ENCODE assay signal across 13 mouse cellular contexts in genomic region chr13:55527834-55528772, GRCm38 (mm10). TPM values are rescaled to one million over a fixed set of nuclear protein-coding genes. Genes with fewer than 3 reads are reported as not detected.
DNase-seq lines count a peak whose midpoint lies in the region; ATAC-seq lines count a peak whose summit lies in the region.
"Had no signal": no experiment of that assay in that cellular context is flagged by ENCODE, and none has a peak within 500 bp of the region (broad histone marks: within the 10 kb centered on the region; RNA-seq: fewer than 3 reads in every experiment).

No protein-coding gene starts in this region.

- no peak overlapping the region for H3K4me2 ChIP-seq in limb, embryonic 12.5 days
- peak overlapping the region; percentile 32; the same call in 1 of the 2 replicates for H3K4me2 ChIP-seq in liver, embryonic 16.5 days (ENCODE audit: low read depth, low read length)
- no peak overlapping the region for H3K4me2 ChIP-seq in kidney, embryonic 15.5 days
- H3K4me2 ChIP-seq: hindbrain, embryonic 14.5 days had no signal

- no peaks in the 10 kb centered on the region for H3K4me1 ChIP-seq in limb, embryonic 12.5 days (replicated peaks)
- H3K4me1 ChIP-seq in limb, embryonic 10.5 days = peaks cover 10% of the 10 kb centered on the region
- peaks cover 35% of the 10 kb centered on the region for H3K4me1 ChIP-seq in liver, embryonic 16.5 days (ENCODE audit: control insufficient read depth, low read depth, low read length)
- peaks cover 12% of the 10 kb centered on the region for H3K4me1 ChIP-seq in kidney, embryonic 15.5 days

- H3K9ac ChIP-seq in limb, embryonic 12.5 days (replicated peaks) = 0 out of 2 replicates have a peak overlapping the region, but pooled peaks have one; percentile 37
- peak overlapping the region; percentile 20; the same call in 1 of the 2 replicates for H3K9ac ChIP-seq in liver, embryonic 16.5 days (ENCODE audit: low read depth, low read length)
- no peak overlapping the region for H3K9ac ChIP-seq in kidney, embryonic 15.5 days
- H3K9ac ChIP-seq: hindbrain, embryonic 14.5 days had no signal

- no peak for DNase-seq in limb, embryonic 10.5 days (ENCODE audit: low spot score)
- DNase-seq in c-Kit-positive CD71-positive TER-119-negative erythroid progenitor cells, embryonic 14.5 days (ENCODE audit: low read depth) = peak; percentile 41
- DNase-seq in spleen, postnatal 36 days (ENCODE audit: low spot score in 2 of 2) = peak; percentile 79 to 80
- no peak for DNase-seq in retina, embryonic 14.5 days (ENCODE audit: low spot score)
- no peak for DNase-seq in cerebellum, adult 9-11 months
- DNase-seq: adrenal gland, adult 8-10 months; cerebellum, postnatal 36 days; kidney, postnatal 4 days had no signal

- ATAC-seq in limb, embryonic 12.5 days (ENCODE audit: insufficient number of reproducible peaks, insufficient read depth, low FRiP score, low TSS enrichment, low read depth) = no peak
- ATAC-seq in liver, embryonic 16.5 days (ENCODE audit: low read depth) = peak; percentile 52
- no peak for ATAC-seq in kidney, embryonic 15.5 days (replicated peaks; ENCODE audit: low FRiP score)

- 79% methylated on average over 18 of the region's 18 CpGs for WGBS in limb, embryonic 12.5 days
- whole genome bisulfite sequencing in limb, embryonic 10.5 days = 84% methylated on average over 18 of the region's 18 CpGs
- WGBS in liver, embryonic 16.5 days (ENCODE audit: insufficient replicate concordance) = 21% methylated on average over 18 of the region's 18 CpGs
- WGBS in kidney, embryonic 15.5 days = 80% methylated on average over 18 of the region's 18 CpGs

- H3K9me3 ChIP-seq in limb, embryonic 12.5 days = no peaks in the 10 kb centered on the region
- no peaks in the 10 kb centered on the region for H3K9me3 ChIP-seq in limb, embryonic 10.5 days (replicated peaks)
- no peaks in the 10 kb centered on the region for H3K9me3 ChIP-seq in liver, embryonic 16.5 days (replicated peaks; ENCODE audit: control insufficient read depth, low read length)
- H3K9me3 ChIP-seq in kidney, embryonic 15.5 days (replicated peaks) = no peaks in the 10 kb centered on the region
- H3K9me3 ChIP-seq: G1E had no signal

- H3K36me3 ChIP-seq in limb, embryonic 12.5 days = peaks cover 44% of the 10 kb centered on the region
- H3K36me3 ChIP-seq in limb, embryonic 10.5 days = peaks cover 66% of the 10 kb centered on the region
- H3K36me3 ChIP-seq in liver, embryonic 16.5 days (ENCODE audit: control insufficient read depth, insufficient read depth) = peaks cover 4% of the 10 kb centered on the region
- H3K36me3 ChIP-seq in kidney, embryonic 15.5 days = peaks cover 43% of the 10 kb centered on the region

- H3K27me3 ChIP-seq in limb, embryonic 12.5 days = no peaks in the 10 kb centered on the region
- no peaks in the 10 kb centered on the region for H3K27me3 ChIP-seq in limb, embryonic 10.5 days (ENCODE audit: low read depth, poor library complexity, severe bottlenecking)
- H3K27me3 ChIP-seq in liver, embryonic 16.5 days (ENCODE audit: control insufficient read depth, insufficient read depth, low read depth, low read length) = no peaks in the 10 kb centered on the region
- no peaks in the 10 kb centered on the region for H3K27me3 ChIP-seq in kidney, embryonic 15.5 days

- H3K4me3 ChIP-seq in limb, embryonic 12.5 days (replicated peaks) = no peak overlapping the region
- no peak overlapping the region for H3K4me3 ChIP-seq in limb, embryonic 10.5 days
- H3K4me3 ChIP-seq in liver, embryonic 16.5 days (ENCODE audit: low read depth, low read length) = peak overlapping the region; percentile 44
- no peak overlapping the region for H3K4me3 ChIP-seq in kidney, embryonic 15.5 days (replicated peaks)

- no peak overlapping the region for H3K27ac ChIP-seq in limb, embryonic 12.5 days
- no peak overlapping the region for H3K27ac ChIP-seq in limb, embryonic 10.5 days
- H3K27ac ChIP-seq in liver, embryonic 16.5 days (ENCODE audit: low read length) = peak overlapping the region; percentile 77
- no peak overlapping the region for H3K27ac ChIP-seq in kidney, embryonic 15.5 days
- H3K27ac ChIP-seq: hindbrain, embryonic 14.5 days had no signal

RNA-seq across cellular contexts. Expression of gene Dok3, which starts 1.0 kb away (rescaled TPM):
- 2.4 and 2.7 TPM in 2 replicates for polyA plus RNA-seq in limb, embryonic 12.5 days (2016; fragmentation: Nextera tagmentation; extraction: Ambion mirVana)
- 2.7 and 2.9 TPM in 2 replicates for polyA plus RNA-seq in limb, embryonic 10.5 days (2016; fragmentation: Nextera tagmentation; extraction: Ambion mirVana)
- 9.3 and 10.9 TPM in 2 replicates for polyA plus RNA-seq in liver, embryonic 16.5 days (2015; fragmentation: Nextera tagmentation; extraction: Ambion mirVana)
- polyA plus RNA-seq in kidney, embryonic 15.5 days (2015; fragmentation: Nextera tagmentation; extraction: Ambion mirVana) = 2.9 and 3.0 TPM in 2 replicates

RNA-seq across cellular contexts. Expression of gene Ddx41, which starts 8.4 kb away (rescaled TPM):
- polyA plus RNA-seq in limb, embryonic 12.5 days (2016; fragmentation: Nextera tagmentation; extraction: Ambion mirVana) = 77.3 and 80.1 TPM in 2 replicates
- 94.0 and 102 TPM in 2 replicates for polyA plus RNA-seq in limb, embryonic 10.5 days (2016; fragmentation: Nextera tagmentation; extraction: Ambion mirVana)
- 20.9 and 22.0 TPM in 2 replicates for polyA plus RNA-seq in liver, embryonic 16.5 days (2015; fragmentation: Nextera tagmentation; extraction: Ambion mirVana)
- polyA plus RNA-seq in kidney, embryonic 15.5 days (2015; fragmentation: Nextera tagmentation; extraction: Ambion mirVana) = 80.4 and 87.4 TPM in 2 replicates

RNA-seq across cellular contexts. Expression of gene Pdlim7, which starts 14.6 kb away (rescaled TPM):
- 154 and 158 TPM in 2 replicates for polyA plus RNA-seq in limb, embryonic 12.5 days (2016; fragmentation: Nextera tagmentation; extraction: Ambion mirVana)
- 202 and 206 TPM in 2 replicates for polyA plus RNA-seq in limb, embryonic 10.5 days (2016; fragmentation: Nextera tagmentation; extraction: Ambion mirVana)
- 24.4 and 27.9 TPM in 2 replicates for polyA plus RNA-seq in liver, embryonic 16.5 days (2015; fragmentation: Nextera tagmentation; extraction: Ambion mirVana)
- 141 and 169 TPM in 2 replicates for polyA plus RNA-seq in kidney, embryonic 15.5 days (2015; fragmentation: Nextera tagmentation; extraction: Ambion mirVana)

RNA-seq across cellular contexts. Expression of gene Dbn1, which starts 40.2 kb away (rescaled TPM):
- 361 and 375 TPM in 2 replicates for polyA plus RNA-seq in limb, embryonic 12.5 days (2016; fragmentation: Nextera tagmentation; extraction: Ambion mirVana)
- 346 and 417 TPM in 2 replicates for polyA plus RNA-seq in limb, embryonic 10.5 days (2016; fragmentation: Nextera tagmentation; extraction: Ambion mirVana)
- 6.1 and 7.7 TPM in 2 replicates for polyA plus RNA-seq in liver, embryonic 16.5 days (2015; fragmentation: Nextera tagmentation; extraction: Ambion mirVana)
- polyA plus RNA-seq in kidney, embryonic 15.5 days (2015; fragmentation: Nextera tagmentation; extraction: Ambion mirVana) = 168 and 193 TPM in 2 replicates

RNA-seq across cellular contexts. Expression of gene Fam193b, which starts 42.8 kb away (rescaled TPM):
- 65.1 and 69.4 TPM in 2 replicates for polyA plus RNA-seq in limb, embryonic 12.5 days (2016; fragmentation: Nextera tagmentation; extraction: Ambion mirVana)
- 65.8 and 70.7 TPM in 2 replicates for polyA plus RNA-seq in limb, embryonic 10.5 days (2016; fragmentation: Nextera tagmentation; extraction: Ambion mirVana)
- 8.4 and 8.7 TPM in 2 replicates for polyA plus RNA-seq in liver, embryonic 16.5 days (2015; fragmentation: Nextera tagmentation; extraction: Ambion mirVana)
- polyA plus RNA-seq in kidney, embryonic 15.5 days (2015; fragmentation: Nextera tagmentation; extraction: Ambion mirVana) = 35.1 and 43.2 TPM in 2 replicates

Comparison
In these comparisons a context has a peak if more than half of its experiments do, and no peak if none do; other contexts are left out.
1. DNase-seq: peak in c-Kit-positive CD71-positive TER-119-negative erythroid progenitor cells, embryonic 14.5 days (single experiment) and spleen, postnatal 36 days (2 of 2); none in limb, embryonic 10.5 days (single experiment), retina, embryonic 14.5 days (single experiment) and cerebellum, adult 9-11 months (single experiment).